Mouse (Mus musculus): ENCODE results near the gene Stim1. TPM values are rescaled to one million over a fixed set of nuclear protein-coding genes. Genes with fewer than 3 reads are reported as not detected.
"Not testable (repeated sequence)": the region's sequence is repeated elsewhere in the genome, so short reads cannot be mapped to it uniquely, and the experiment has no call there.

Gene Stim1
- total RNA-seq, 2 experiments from 2014 or later, result 21.6 to 21.8 TPM

DNA sequence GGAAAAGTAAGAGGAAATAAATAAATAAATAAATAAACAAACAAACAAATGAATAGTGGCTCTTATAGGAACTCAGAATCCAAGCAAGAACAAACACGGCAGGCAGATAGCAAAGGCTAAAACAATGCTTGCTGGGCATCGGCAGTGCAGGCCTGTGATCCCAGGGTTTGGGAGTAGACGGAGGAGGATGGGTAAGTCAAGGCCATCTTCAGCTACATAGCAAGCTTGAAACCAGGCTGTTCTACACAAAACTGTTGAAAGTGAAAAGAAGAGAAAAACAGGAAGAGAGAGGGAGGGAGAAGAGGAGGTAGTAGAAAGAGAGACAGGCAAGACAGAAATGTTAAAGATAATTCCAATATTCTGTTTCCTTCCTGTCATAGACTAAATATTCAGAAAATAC, 71.3 kb downstream of the Stim1 start:
- DNase-seq (ENCODE audit: low spot score), result no peak
- intact Hi-C loops (cut with DNase I), result loop anchor here (5.0 kb wide), 2 partner anchors 48 to 72 kb away; partner anchors contain the start of gene Stim1

GRCm38 (mm10) chr7:102345893-102346292, 78.3 kb downstream of the Stim1 start:
- intact Hi-C loops (cut with DNase I), result no loop called here
- no peak for DNase-seq (ENCODE audit: low spot score)

GRCm38 (mm10) chr7:102347327-102347726, 79.7 kb downstream of the Stim1 start:
- intact Hi-C loops (cut with DNase I), result no loop called here
- no peak for DNase-seq (ENCODE audit: low spot score)

GRCm38 (mm10) chr7:102348681-102349080, 81.1 kb downstream of the Stim1 start:
- DNase-seq (ENCODE audit: low spot score), result no peak
- intact Hi-C loops (cut with DNase I), result no loop called here

DNA sequence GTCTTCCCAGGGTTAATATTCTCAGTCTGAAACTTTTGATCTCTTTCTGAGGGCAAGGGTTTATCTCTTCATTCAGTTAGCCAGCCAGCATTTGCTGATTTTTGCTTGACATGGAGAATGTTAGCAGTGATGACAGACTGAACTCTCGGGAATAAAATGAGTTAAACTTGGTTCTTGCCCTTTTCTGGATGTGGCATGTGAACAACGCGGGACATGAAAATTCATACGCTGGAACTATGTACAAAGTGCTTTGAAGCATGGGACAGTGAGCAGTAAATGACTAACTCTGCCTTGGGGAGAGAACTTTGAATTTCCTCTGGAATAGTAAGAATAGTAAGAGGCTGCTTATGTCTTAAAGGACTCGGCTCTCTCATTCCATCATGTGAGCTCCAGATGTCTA, 81.6 kb downstream of the Stim1 start:
- no peak for DNase-seq (ENCODE audit: low spot score)
- intact Hi-C loops (cut with DNase I), result no loop called here

GRCm38 (mm10) chr7:102353420-102353819, 85.8 kb downstream of the Stim1 start:
- DNase-seq (ENCODE audit: low spot score), result no peak
- intact Hi-C loops (cut with DNase I), result no loop called here

GRCm38 (mm10) chr7:102358124-102358523, 90.5 kb downstream of the Stim1 start:
- DNase-seq (ENCODE audit: low spot score), result no peak
- intact Hi-C loops (cut with DNase I), result no loop called here

- DNase-seq (ENCODE audit: low spot score), result no peak
- intact Hi-C loops (cut with DNase I), result no loop called here
These were observed 93.7 kb downstream of the Stim1 start for GRCm38 (mm10) chr7:102361297-102361696.

- no peak for DNase-seq (ENCODE audit: low spot score)
- intact Hi-C loops (cut with DNase I), result no loop called here
These were observed 96.2 kb downstream of the Stim1 start for GRCm38 (mm10) chr7:102363853-102364252.

- intact Hi-C loops (cut with DNase I), result loop anchor here (2.0 kb wide), 1 partner anchor 103 kb away; the partner anchor contains the start of gene Stim1
- no peak for DNase-seq (ENCODE audit: low spot score)
These were observed 102.1 kb downstream of the Stim1 start for GRCm38 (mm10) chr7:102369661-102370060.

- DNase-seq (ENCODE audit: low spot score), result no peak
- intact Hi-C loops (cut with DNase I), result no loop called here
These were observed 102.9 kb downstream of the Stim1 start for GRCm38 (mm10) chr7:102370526-102370925.

DNA sequence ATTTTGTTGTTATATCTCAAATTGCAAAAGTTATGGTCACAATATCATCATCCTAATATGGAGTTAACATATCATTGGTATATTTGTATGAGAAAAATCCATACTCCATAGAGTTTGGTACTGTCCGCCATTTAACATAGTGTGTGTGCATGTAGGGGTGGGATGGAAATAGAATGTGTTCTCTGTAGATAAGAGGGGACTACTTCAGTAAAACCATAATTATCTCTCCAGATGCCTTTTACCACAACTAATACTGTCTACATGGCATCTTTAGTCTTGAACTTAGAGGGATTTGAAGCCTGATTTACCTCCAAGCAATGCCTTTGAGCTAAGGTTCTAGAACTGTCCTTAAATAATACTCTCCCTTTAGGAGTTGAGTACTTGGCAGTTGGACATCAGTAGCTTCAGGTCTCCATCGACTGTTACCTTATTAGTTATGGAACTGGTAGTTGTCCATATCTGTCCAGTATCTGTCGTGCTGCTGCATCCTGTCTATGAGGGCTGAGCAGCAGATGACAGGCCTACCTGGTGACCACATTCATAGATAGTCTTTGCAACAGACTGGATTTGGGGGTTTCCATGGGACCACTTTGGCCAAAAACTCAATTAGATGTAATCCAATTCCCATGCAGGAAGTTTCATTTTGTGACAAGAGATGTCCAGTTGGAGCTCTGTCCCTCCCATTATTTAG, 105.9 kb downstream of the Stim1 start:
- intact Hi-C loops (cut with DNase I), result no loop called here
- no peak for DNase-seq (ENCODE audit: low spot score)

DNA sequence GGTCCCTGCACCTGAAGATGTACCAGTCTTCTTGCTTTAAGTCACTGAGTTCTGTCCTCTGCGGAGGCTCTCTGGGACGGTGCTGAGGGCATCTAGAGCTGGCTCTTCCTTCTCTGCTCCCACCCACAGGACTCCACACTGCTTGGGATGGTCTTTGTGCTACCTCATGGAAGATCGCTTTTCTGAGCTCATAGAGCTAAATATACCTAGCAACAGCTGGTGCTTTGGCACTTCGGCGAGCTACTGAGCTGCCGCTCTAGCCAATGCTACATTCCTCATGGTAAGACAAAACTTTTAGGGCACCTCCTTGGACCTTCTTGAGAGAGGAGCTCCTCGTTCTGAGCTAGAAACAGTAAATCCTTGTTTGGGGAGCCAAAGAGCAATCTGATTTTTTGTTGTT, 115.6 kb downstream of the Stim1 start:
- intact Hi-C loops (cut with DNase I), result no loop called here
- no peak for DNase-seq (ENCODE audit: low spot score)

DNA sequence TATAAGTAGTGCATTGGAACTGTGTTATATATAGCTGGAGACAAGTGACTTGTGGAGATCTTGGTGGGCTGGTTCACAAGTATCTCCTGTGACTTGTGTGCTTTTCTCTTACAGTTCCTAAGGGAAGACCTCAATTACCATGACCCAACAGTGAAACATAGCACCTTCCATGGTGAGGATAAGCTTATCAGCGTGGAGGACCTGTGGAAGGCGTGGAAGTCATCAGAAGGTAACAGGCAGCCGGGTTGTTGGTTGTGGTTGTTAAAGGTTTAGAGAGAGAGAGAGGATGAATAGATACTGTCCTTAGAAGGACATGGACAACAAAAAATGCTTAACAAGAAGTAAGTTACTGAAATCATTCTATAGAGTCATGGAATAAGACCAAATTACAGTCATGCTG, 118.4 kb downstream of the Stim1 start:
- no peak for DNase-seq (ENCODE audit: low spot score)

GRCm38 (mm10) chr7:102389082-102389481, 121.5 kb downstream of the Stim1 start:
- no peak for DNase-seq (ENCODE audit: low spot score)
- intact Hi-C loops (cut with DNase I), result loop anchor here (5.0 kb wide), 1 partner anchor 52 kb away; no protein-coding TSS in a partner anchor

More for the DNA sequence above, 118.4 kb downstream of the Stim1 start:
- intact Hi-C loops (cut with DNase I), result loop anchor here (5.0 kb wide), 1 partner anchor 49 kb away; no protein-coding TSS in a partner anchor

DNA sequence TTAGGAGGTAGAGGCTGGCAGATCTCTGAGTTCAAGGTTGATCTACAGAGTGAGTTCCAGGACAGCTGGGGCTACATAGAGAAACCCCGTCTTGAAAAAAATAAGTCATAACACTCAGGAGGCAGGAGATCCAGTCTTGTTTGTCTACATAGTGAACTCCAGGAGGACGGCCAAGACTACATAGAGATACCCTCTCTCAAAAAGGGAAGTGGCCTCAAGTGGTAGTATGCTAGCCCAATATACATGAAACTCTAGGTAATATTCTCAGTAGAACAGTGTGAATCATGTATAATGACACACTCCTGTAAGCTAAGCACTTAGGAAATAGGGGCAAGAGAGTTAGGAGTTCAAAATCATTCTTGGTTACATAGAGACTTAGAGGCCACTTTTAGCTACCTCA, 126.3 kb downstream of the Stim1 start:
- intact Hi-C loops (cut with DNase I), result no loop called here
- DNase-seq (ENCODE audit: low spot score), result no peak

DNA sequence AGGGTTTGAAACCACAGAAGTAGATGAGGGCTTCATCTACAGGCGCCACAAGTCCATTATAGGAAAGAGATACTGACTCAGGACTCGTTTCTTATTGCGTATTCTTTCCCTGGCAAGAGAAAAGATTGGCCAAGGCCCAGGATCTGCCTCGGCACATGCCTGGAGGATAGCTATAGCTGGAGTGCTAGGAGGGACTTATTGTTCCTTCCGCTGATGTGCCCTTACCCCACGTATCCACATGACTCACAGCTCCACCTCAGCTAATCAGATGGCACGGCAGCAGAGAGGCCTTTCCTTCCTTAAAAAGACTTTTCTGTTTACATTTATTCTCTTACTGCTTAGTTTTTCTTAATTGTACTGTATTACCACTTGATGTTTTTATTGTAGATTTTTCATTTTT, 128.3 kb downstream of the Stim1 start:
- DNase-seq (ENCODE audit: low spot score), result no peak
- intact Hi-C loops (cut with DNase I), result no loop called here

DNA sequence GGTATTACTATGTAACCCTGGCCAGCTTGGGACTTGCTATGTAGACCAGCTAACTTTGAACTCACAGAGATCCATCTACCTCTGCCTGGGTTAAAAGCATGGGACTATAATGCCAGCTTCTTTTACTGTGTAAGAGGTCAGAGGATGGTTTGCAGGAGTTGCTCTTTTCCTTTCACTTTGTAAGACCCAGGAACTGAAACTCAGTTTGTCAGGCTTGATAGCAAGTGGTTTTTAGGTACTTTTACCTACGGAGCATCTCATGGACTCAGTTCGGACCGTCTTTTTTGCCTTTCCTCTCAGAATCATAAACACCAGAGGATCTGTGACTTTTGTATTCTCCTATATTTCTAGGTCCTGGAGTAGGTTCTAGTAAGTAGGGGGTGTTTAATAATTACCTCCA, 128.7 kb downstream of the Stim1 start:
- no peak for DNase-seq (ENCODE audit: low spot score)
- intact Hi-C loops (cut with DNase I), result no loop called here

DNA sequence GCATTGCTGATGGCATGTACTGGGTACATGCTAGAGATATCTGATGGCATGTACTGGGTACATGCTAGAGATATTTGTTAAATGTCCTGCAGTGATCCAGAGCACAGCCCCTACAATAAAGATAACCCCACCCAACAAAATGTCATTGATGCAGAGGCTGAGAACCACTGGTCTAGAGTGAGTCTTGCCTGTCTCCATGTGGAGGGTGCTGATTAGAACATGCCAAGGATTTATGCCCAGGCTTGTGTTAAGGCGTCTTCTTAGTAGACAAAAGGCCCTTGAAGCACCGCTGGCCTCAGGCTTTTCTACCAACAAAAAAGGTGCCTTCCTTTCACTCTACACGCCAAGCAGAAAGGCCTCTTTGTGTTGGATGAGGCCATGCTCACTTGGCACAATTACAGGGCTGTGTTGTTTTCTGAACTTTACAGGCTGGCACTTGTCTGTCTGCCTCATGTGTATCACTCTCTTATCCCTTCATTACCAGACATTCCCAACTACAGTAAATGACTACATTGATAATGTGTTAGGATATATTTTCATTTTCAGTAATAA, 131.7 kb downstream of the Stim1 start:
- no peak for DNase-seq (ENCODE audit: low spot score)
- intact Hi-C loops (cut with DNase I), result no loop called here

DNA sequence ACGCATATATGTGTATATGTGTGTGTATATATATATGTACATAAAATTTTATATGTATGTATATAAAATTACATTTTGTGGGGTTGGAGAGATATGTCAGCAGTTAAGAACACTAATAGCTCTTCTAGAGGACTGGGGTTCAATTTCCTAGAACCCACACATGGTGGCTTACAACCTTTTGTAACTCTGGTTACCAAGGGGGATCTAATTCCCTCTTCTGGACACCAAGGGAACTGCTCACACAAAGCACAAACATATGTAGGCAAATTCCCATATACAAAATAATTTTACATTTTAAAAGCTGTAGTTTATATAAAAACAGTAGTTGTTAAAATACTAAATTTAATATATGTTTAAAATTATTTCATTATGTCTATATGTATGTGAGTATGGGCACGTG, 136.5 kb downstream of the Stim1 start:
- no peak for DNase-seq (ENCODE audit: low spot score)
- intact Hi-C loops (cut with DNase I), result no loop called here

GRCm38 (mm10) chr7:102407440-102407839, 139.8 kb downstream of the Stim1 start:
- intact Hi-C loops (cut with DNase I), result no loop called here
- no peak for DNase-seq (ENCODE audit: low spot score)

GRCm38 (mm10) chr7:102415272-102415671, 147.7 kb downstream of the Stim1 start:
- intact Hi-C loops (cut with DNase I), result loop anchor here (5.0 kb wide), 1 partner anchor 213 kb away; no protein-coding TSS in a partner anchor
- not testable (repeated sequence) for DNase-seq (ENCODE audit: low spot score)

Measured in heart, postnatal 25 days (tissue).